Mouse (Mus musculus): Measurements from ENCODE around the gene Pola2.

Pola2 gene

DNA sequence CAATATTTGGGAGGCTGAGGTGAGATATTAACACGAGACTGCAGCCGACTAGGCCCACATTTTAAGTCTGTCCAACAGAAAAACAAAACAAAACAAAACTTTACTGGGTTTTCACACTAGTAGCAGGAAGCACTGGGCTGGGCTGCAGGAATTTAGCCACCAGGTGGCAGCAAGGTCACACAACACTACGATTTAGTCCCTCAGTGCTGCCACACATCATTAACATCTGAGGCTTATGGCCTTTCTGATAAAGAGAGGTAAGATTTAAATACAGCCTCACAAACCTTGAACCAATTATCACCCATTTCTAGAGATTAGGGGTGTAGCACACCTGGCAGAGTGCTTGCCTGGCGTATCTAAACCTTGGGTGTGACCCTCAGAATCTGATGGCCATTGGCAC lies 1.3 kb upstream of the Pola2 start:
- in situ Hi-C loops (cut with MboI, MseI): no loop called here

DNA sequence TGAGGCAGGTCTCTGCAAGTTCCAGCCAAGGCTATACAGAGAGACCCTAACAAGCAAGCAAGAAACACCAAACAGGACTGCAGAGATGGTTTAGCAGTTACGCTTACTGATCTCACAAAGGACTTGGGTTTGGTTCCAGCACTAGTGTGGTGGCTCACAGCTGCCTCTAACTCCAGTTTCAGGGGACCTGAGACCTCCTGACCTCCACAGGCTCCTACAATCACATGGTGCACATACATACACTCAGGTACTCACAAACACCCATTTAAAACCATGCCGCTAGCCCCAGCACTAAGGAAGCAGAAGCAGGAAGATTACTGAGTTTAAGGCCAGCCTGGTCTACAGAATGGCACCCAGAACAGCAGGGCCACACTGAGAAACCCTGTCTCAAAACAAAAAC lies 802 bp upstream of the Pola2 start:
- in situ Hi-C loops (cut with MboI, MseI): loop anchor here (5.0 kb wide), 2 partner anchors 102 to 162 kb away; partner anchors contain the start of genes Snx15 and Tm7sf2

GRCm38 (mm10) chr19:5962651-5963050 lies 1.4 kb downstream of the Pola2 start:
- in situ Hi-C loops (cut with MboI, MseI): loop anchor here (5.0 kb wide), 2 partner anchors 105 to 165 kb away; partner anchors contain the start of genes Snx15 and Tm7sf2

DNA sequence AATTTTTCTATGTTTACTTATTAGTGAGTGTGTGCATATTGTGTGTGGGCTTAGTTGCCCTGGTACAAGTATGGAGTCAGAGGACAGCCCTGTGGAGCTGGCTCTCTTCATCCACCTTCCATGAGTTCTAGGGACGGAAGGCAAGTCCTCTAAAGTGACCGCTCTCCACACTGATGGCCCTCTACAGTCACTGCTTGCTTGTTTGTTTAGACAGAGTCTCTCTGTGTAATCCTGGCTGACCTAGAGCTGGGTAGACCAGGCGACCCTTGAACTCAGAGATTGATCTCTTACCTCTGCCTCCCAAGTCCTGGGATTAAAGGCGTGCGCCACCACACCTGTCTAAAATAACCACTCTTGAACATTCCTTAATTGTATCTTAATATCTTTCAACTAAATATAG lies 6.6 kb downstream of the Pola2 start:
- in situ Hi-C loops (cut with MboI, MseI): no loop called here

DNA sequence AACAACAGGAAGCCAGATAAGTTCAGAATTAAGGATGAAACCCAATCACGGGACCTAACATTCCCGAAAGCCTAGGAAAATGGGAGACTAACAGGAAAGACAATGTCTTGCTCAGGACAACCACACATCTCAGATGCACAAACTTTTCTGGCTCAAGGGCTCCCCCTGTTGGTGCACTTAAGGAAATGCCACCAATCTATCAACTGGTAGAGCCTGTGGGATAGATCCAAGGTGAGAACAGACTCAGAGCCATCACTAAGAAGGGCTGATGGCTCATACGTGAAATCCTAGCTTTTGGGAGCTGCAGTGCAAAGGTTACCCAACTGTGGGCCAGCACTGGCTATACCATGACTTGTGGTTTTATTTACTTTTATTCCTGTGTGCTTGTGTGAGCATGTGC lies 7.3 kb downstream of the Pola2 start:
- in situ Hi-C loops (cut with MboI, MseI): no loop called here

- in situ Hi-C loops (cut with MboI, MseI): no loop called here
Measured at GRCm38 (mm10) chr19:5955704-5956670, 8.0 kb downstream of the Pola2 start.

- in situ Hi-C loops (cut with MboI, MseI): no loop called here
Measured at GRCm38 (mm10) chr19:5954936-5955335, 9.1 kb downstream of the Pola2 start.

GRCm38 (mm10) chr19:5954031-5954710 lies 9.8 kb downstream of the Pola2 start:
- in situ Hi-C loops (cut with MboI, MseI): no loop called here

DNA sequence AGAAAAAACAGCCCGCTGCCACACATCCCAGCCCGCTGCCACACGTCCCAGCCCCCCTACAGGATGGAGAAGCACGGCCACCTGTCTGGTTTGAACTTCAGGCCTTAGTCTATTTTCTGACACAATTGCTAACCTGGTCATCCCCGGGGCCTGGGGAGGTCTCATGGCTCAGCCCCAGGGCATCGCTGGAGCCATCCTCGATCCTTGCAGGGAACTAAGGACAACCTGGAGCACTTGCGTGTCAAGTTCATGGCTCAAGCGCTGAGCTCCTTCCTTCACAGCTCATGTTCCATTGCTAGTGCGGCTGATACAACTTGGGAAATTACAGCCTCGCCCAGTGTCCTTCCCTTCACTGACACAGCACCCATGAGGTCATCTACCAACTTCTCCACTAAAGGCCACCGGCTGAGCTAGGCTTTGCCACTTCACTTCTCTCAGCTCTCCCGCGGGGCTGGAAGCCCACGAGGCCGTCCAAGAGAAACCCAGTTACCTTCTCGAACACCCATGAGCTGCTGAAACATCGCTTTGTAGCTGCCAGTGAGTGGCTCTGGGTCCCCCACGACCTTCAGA lies 10.7 kb downstream of the Pola2 start:
- in situ Hi-C loops (cut with MboI, MseI): no loop called here

- in situ Hi-C loops (cut with MboI, MseI): no loop called here
Measured at GRCm38 (mm10) chr19:5952071-5952691, 11.8 kb downstream of the Pola2 start.

GRCm38 (mm10) chr19:5951631-5952030 lies 12.4 kb downstream of the Pola2 start:
- in situ Hi-C loops (cut with MboI, MseI): no loop called here

DNA sequence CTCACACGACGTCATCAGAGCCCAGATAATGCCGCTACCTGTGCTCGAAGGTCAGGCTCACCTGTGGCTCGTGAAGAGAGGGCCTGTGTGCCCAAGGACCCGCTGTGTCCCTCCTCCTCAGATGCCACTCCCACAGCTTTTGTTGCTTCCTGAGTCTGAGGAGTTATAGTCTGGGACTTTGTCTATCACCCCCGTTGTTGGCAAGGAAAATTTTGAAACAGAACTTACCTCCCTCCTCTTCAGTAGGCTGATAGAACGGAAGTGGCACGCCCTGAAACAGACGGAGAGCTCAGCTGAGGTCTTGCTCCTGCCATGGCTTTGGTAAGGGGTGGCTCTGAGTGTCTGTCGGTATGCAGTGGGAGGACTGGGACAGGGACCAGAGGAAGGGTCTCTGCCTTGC lies 13.8 kb downstream of the Pola2 start:
- in situ Hi-C loops (cut with MboI, MseI): no loop called here

DNA sequence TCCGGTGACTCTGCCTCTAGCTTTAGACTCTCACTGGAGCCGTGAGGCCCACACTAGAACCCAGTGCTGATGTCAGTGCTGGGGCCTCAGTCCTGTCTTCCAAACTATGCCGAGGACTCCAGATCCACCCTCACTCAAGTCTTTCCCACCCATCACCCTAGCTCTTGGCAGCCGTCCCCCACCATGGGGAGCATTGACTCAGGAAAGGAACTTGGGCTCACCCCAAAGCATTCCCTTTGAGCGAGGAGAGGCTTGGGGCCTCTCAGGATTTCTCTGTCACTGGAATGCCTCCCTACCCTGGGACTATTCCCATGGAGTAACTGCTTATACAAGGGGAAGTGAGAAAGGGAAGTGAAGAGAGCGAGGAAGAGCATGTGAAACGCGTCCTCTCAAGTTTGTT lies 18.1 kb downstream of the Pola2 start:
- in situ Hi-C loops (cut with MboI, MseI): no loop called here

DNA sequence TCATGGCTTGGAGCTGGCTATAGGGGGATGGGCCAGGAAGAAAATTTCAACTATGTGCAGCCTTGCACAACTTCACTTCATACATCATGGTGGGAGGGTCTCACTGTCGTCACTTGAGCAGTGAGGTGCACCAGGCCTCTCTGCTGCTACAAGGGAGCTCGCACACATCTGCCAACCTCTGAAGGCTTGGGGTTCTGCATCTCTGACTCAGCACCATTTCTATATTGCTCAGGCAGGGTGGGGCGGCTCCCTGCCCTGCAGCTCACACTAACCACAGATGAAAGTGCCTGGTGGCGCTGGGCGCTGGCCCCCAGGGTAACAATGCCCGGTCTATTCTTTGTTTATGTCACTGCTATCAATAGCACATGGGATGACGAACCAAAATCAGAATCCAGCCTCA lies 19.0 kb downstream of the Pola2 start:
- in situ Hi-C loops (cut with MboI, MseI): no loop called here

- in situ Hi-C loops (cut with MboI, MseI): no loop called here
Measured at GRCm38 (mm10) chr19:5944145-5944544, 19.9 kb downstream of the Pola2 start.

GRCm38 (mm10) chr19:5943404-5943803 lies 20.6 kb downstream of the Pola2 start:
- in situ Hi-C loops (cut with MboI, MseI): no loop called here

DNA sequence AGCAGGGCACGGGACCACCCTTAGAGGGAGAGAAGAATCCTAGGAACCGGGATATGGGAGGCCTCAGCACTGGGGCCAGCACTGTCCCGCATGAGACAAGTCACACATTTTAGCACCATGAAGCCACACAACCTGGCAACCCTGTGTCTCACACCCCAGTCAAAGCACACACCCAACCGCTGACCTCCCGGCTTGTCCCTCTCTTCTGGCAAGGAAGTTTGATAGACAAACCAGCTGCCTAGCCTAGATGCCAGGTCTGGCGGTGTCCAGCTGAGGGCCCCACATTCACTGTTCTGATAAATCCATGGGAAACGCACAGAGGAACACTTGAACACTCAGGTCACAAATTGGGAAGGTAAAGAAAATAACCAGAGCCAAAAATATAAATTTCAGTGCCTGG lies 21.4 kb downstream of the Pola2 start:
- in situ Hi-C loops (cut with MboI, MseI): no loop called here

DNA sequence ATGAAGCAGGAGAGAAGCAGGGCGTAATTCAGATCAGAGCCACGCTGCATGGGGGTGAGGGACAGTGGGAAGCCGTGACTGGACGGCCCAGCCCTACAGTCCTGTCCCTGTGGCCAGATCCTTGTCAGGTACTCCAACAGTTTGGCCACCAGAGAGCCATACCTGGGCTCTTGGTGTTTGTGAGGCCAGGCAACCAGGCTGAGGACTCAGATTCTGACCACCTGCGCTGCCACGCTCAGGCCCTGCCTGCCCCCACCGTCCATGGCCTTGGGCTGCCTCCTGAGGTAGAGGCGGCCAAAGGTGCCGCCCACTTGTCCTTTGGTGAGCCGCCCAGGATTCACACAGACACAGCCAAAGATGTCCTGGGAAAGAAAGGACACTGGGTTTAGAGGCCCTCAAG lies 23.3 kb downstream of the Pola2 start:
- in situ Hi-C loops (cut with MboI, MseI): no loop called here

DNA sequence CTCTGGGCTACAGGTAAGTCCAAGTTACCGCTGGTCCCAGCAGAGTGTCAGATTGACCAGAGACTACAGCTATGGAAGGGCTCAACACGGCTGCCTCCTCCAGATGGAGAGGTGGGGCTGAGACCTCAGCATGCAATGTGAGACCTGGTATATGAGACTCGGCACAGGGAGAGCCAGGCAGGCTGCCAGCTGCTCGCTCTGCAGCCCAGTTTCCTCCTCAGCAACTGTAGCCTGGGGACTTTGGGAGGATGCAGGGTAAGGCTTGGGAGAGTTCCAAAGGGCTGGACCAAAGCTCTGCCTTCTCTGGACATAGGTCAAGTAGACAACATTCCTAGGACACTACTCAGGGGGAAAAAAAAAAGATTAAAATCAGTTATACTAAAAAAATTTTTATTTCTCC lies 23.8 kb downstream of the Pola2 start:
- in situ Hi-C loops (cut with MboI, MseI): no loop called here

- in situ Hi-C loops (cut with MboI, MseI): no loop called here
Measured at GRCm38 (mm10) chr19:5939715-5940114, 24.3 kb downstream of the Pola2 start.

GRCm38 (mm10) chr19:5938516-5938915 lies 25.5 kb downstream of the Pola2 start:
- in situ Hi-C loops (cut with MboI, MseI): no loop called here

DNA sequence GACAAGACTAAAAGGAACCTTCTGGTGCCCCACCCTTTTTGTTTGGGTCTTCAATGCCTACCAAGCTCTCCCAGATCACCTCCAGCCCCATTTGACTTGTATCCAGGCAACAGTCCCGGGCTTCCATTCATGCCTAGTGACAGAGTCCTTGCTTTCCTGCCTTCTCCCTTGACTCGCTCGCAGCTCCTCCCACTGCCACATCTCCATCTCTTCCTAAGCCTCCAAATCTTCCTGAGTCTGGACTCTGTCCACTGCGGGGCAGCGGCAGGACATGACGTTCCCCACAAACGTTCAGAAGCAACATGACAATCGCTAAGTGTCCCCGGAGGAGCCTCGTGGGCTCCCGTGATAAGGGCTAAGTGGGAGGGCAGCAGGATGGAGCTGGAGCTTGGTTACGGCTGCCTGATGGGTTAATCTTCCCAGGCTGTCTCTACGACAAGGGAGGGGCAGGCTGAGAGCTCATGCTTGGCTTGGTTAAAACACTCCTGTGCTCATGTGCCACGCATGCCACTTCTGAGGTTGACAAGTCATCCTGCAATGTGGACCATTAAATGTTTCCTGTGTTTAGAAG lies 26.1 kb downstream of the Pola2 start:
- in situ Hi-C loops (cut with MboI, MseI): no loop called here
